Mouse (Mus musculus) adrenal gland, adult 10 weeks (tissue): Measurements from ENCODE around the gene Ccdc15. TPM values are rescaled to one million over a fixed set of nuclear protein-coding genes. Genes with fewer than 3 reads are reported as not detected.

Source experiments
- polyA plus RNA-seq: library from polyadenylated mRNA; stranded (reverse); fragments of 350-450 nt; fragmentation: Illumina TruSeq; extraction: RNeasy Lipid Tissue Mini Kit (QIAGEN cat#74804); gene quantifications from one replicate; pipeline ENCODE4 v1.2.3, GENCODE M21; 2014; ENCODE audit warnings: low read depth, low replicate concordance

The Ccdc15 gene
- 5.3 TPM for polyA plus RNA-seq

GRCm38 (mm10) chr9:37347988-37348642 is at the start of gene Ccdc15:
Gene Ccdc15 (minus strand): TSS chr9:37348432.

DNA sequence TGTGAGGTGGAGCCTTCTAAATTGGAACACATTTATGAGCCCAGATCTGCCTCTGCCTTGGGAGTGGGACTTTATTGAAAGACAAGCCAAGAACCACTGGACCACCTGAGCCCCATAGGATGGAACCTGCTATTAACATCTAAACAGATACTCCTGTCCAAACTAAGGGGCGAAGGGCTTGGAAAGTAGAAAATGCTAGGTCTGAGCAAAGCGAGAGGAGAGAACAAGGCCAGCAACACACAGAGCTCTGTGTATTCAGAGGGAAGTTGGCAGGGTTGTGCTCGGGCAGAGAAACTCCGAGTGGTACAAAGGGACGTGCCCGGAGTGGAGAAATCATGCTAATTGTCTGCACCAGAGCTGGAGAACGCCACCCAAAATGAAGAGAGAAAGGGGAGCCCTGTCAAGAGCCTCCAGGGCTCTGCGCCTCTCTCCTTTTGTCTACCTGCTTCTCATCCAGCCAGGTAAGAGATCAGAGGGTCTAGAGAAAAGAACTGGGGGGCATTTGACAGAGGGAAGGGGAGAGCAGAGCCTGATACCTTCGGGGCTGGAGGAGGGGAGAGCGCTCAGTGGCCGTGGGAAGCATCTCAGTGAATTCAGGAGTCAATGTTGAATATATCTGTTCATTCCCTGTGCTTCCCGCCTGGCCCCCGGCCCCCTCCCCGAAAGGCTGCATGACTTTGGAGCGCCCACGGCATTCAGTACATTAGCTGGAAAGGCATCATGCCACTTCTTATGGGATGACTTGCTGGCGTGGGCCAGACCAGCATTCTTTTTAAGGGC is 19.3 kb upstream of the Ccdc15 start, which contains the start of gene Hepacam:
Gene Hepacam, plus strand, starts transcription at position 51 of the 780 bp plus-strand sequence.

GRCm38 (mm10) chr9:37255149-37255888 is 92.9 kb downstream of the Ccdc15 start, which contains the start of gene Slc37a2:
Gene Slc37a2 (minus strand): TSS chr9:37255738.

Other genes with a start within 250 kb of the Ccdc15 start
- gene Pknox2, start 201.0 kb downstream of the Ccdc15 start, polyA plus RNA-seq = 1.8 TPM
- gene Tmem218, start 140.2 kb downstream of the Ccdc15 start, polyA plus RNA-seq = 9.6 TPM
- 83.0 TPM for gene Slc37a2, start 92.7 kb downstream of the Ccdc15 start, polyA plus RNA-seq
- not detected for gene Hepacam, start 18.9 kb upstream of the Ccdc15 start, polyA plus RNA-seq
- gene Robo4, start 53.5 kb upstream of the Ccdc15 start, polyA plus RNA-seq = 3.8 TPM
- gene Robo3, start 84.8 kb upstream of the Ccdc15 start, polyA plus RNA-seq = not detected
- 32.6 TPM for gene Msantd2, start 140.9 kb upstream of the Ccdc15 start, polyA plus RNA-seq
- gene Esam, start 179.6 kb upstream of the Ccdc15 start, polyA plus RNA-seq = 6.1 TPM
- 1.9 TPM for gene Vsig2, start 190.8 kb upstream of the Ccdc15 start, polyA plus RNA-seq
- gene Nrgn, start 204.5 kb upstream of the Ccdc15 start, polyA plus RNA-seq = not detected
- 36.4 TPM for gene Siae, start 207.3 kb upstream of the Ccdc15 start, polyA plus RNA-seq